Mouse (Mus musculus): ENCODE data around the gene Aggf1. TPM values are rescaled to one million over a fixed set of nuclear protein-coding genes. Genes with fewer than 3 reads are reported as not detected.

The Aggf1 gene
- polyA plus RNA-seq (2015; fragmentation: Nextera tagmentation; extraction: Ambion mirVana) = 32.2 and 33.1 TPM in 2 replicates

- Histone ChIP-seq H3K9me3 (replicated peaks; ENCODE audit: low read length) (no peaks in the 10 kb centered on the region), H3K4me2 (ENCODE audit: low read length) (peak within 1 kb of the TSS; percentile 86), H3K36me3 (ENCODE audit: insufficient read depth, low read length) (peaks cover 11% of the 10 kb centered on the region), H3K27ac (peak within 1 kb of the TSS; percentile 92), H3K9ac (ENCODE audit: low read depth, low read length) (peak within 1 kb of the TSS; percentile 95), H3K4me3 (replicated peaks; ENCODE audit: low read depth, low read length) (peak within 1 kb of the TSS; percentile 99), H3K27me3 (ENCODE audit: insufficient read depth, low read length) (no peaks in the 10 kb centered on the region), H3K4me1 (replicated peaks; ENCODE audit: insufficient read depth, low read length) (peaks cover 8% of the 10 kb centered on the region; the same call in 1 of the 2 replicates)
- ATAC-seq (replicated peaks; ENCODE audit: low FRiP score, low read depth) (peak; percentile 94), DNase-seq (ENCODE audit: low spot score) (peak; percentile 97)
- WGBS = under 1% methylated on average over 86 of the region's 86 CpGs
- no peak for TF ChIP-seq CTCF (IDR thresholded peaks at IDR 0.05; ENCODE audit: low read depth)
These were observed at the start of gene Aggf1 for GRCm38 (mm10) chr13:95374701-95375553. Gene Aggf1 (minus strand): TSS chr13:95375352.

GRCm38 (mm10) chr13:95424932-95425331, 49.8 kb upstream of the Aggf1 start:
- Histone ChIP-seq H3K9ac (ENCODE audit: low read depth, low read length) (no peak overlapping the region), H3K4me2 (ENCODE audit: low read length) (no peak overlapping the region), H3K27ac (no peak overlapping the region), H3K36me3 (ENCODE audit: insufficient read depth, low read length) (no peaks in the 10 kb centered on the region), H3K4me3 (replicated peaks; ENCODE audit: low read depth, low read length) (no peak overlapping the region), H3K27me3 (ENCODE audit: insufficient read depth, low read length) (no peaks in the 10 kb centered on the region), H3K9me3 (replicated peaks; ENCODE audit: low read length) (no peaks in the 10 kb centered on the region), H3K4me1 (replicated peaks; ENCODE audit: insufficient read depth, low read length) (no peaks in the 10 kb centered on the region)
- 65% methylated on average over 7 of the region's 7 CpGs for WGBS
- ATAC-seq (replicated peaks; ENCODE audit: low FRiP score, low read depth) (no peak), DNase-seq (ENCODE audit: low spot score) (peak; percentile 28)
- no peak for TF ChIP-seq CTCF (IDR thresholded peaks at IDR 0.05; ENCODE audit: low read depth)

- Histone ChIP-seq H3K36me3 (ENCODE audit: insufficient read depth, low read length) (no peaks in the 10 kb centered on the region), H3K4me3 (replicated peaks; ENCODE audit: low read depth, low read length) (no peak overlapping the region), H3K27ac (no peak overlapping the region), H3K4me2 (ENCODE audit: low read length) (no peak overlapping the region), H3K27me3 (ENCODE audit: insufficient read depth, low read length) (no peaks in the 10 kb centered on the region), H3K4me1 (replicated peaks; ENCODE audit: insufficient read depth, low read length) (no peaks in the 10 kb centered on the region), H3K9ac (ENCODE audit: low read depth, low read length) (no peak overlapping the region), H3K9me3 (replicated peaks; ENCODE audit: low read length) (no peaks in the 10 kb centered on the region)
- DNase-seq (ENCODE audit: low spot score) (peak; percentile 17), ATAC-seq (replicated peaks; ENCODE audit: low FRiP score, low read depth) (no peak)
- 14% methylated on average over 8 of the region's 8 CpGs for WGBS
- TF ChIP-seq CTCF (IDR thresholded peaks at IDR 0.05; ENCODE audit: low read depth) = no peak
These were observed 44.1 kb upstream of the Aggf1 start for GRCm38 (mm10) chr13:95419204-95419749.

- H3K4me1 ChIP-seq (replicated peaks; ENCODE audit: insufficient read depth, low read length) = no peaks in the 10 kb centered on the region
- no peak overlapping the region for H3K4me3 ChIP-seq (replicated peaks; ENCODE audit: low read depth, low read length)
- no peaks in the 10 kb centered on the region for H3K36me3 ChIP-seq (ENCODE audit: insufficient read depth, low read length)
- TF ChIP-seq CTCF (IDR thresholded peaks at IDR 0.05; ENCODE audit: low read depth) = no peak
- no peaks in the 10 kb centered on the region for H3K9me3 ChIP-seq (replicated peaks; ENCODE audit: low read length)
- no peak overlapping the region for H3K9ac ChIP-seq (ENCODE audit: low read depth, low read length)
- H3K27ac ChIP-seq = no peak overlapping the region
- WGBS = 52% methylated on average over 6 of the region's 6 CpGs
- no peak for DNase-seq (ENCODE audit: low spot score)
- ATAC-seq (replicated peaks; ENCODE audit: low FRiP score, low read depth) = no peak
- no peaks in the 10 kb centered on the region for H3K27me3 ChIP-seq (ENCODE audit: insufficient read depth, low read length)
- H3K4me2 ChIP-seq (ENCODE audit: low read length) = no peak overlapping the region
These were observed 43.5 kb upstream of the Aggf1 start for GRCm38 (mm10) chr13:95418575-95419203.

GRCm38 (mm10) chr13:95412257-95412656, 37.1 kb upstream of the Aggf1 start:
- no peaks in the 10 kb centered on the region for H3K4me1 ChIP-seq (replicated peaks; ENCODE audit: insufficient read depth, low read length)
- ATAC-seq (replicated peaks; ENCODE audit: low FRiP score, low read depth) = no peak
- 29% methylated on average over 2 of the region's 2 CpGs for WGBS
- no peaks in the 10 kb centered on the region for H3K36me3 ChIP-seq (ENCODE audit: insufficient read depth, low read length)
- H3K27ac ChIP-seq = no peak overlapping the region
- H3K27me3 ChIP-seq (ENCODE audit: insufficient read depth, low read length) = no peaks in the 10 kb centered on the region
- no peak overlapping the region for H3K9ac ChIP-seq (ENCODE audit: low read depth, low read length)
- H3K4me2 ChIP-seq (ENCODE audit: low read length) = no peak overlapping the region
- no peaks in the 10 kb centered on the region for H3K9me3 ChIP-seq (replicated peaks; ENCODE audit: low read length)
- no peak for DNase-seq (ENCODE audit: low spot score)
- TF ChIP-seq CTCF (IDR thresholded peaks at IDR 0.05; ENCODE audit: low read depth) = no peak
- H3K4me3 ChIP-seq (replicated peaks; ENCODE audit: low read depth, low read length) = no peak overlapping the region

- Histone ChIP-seq H3K9me3 (replicated peaks; ENCODE audit: low read length) (no peaks in the 10 kb centered on the region), H3K27ac (no peak overlapping the region), H3K9ac (ENCODE audit: low read depth, low read length) (no peak overlapping the region), H3K4me3 (replicated peaks; ENCODE audit: low read depth, low read length) (no peak overlapping the region), H3K4me2 (ENCODE audit: low read length) (no peak overlapping the region), H3K27me3 (ENCODE audit: insufficient read depth, low read length) (no peaks in the 10 kb centered on the region), H3K36me3 (ENCODE audit: insufficient read depth, low read length) (no peaks in the 10 kb centered on the region), H3K4me1 (replicated peaks; ENCODE audit: insufficient read depth, low read length) (no peaks in the 10 kb centered on the region)
- DNase-seq (ENCODE audit: low spot score) (no peak), ATAC-seq (replicated peaks; ENCODE audit: low FRiP score, low read depth) (no peak)
- TF ChIP-seq CTCF (IDR thresholded peaks at IDR 0.05; ENCODE audit: low read depth) = no peak
- 91% methylated on average over 7 of the region's 7 CpGs for WGBS
These were observed 18.1 kb upstream of the Aggf1 start for GRCm38 (mm10) chr13:95393242-95393641.
